Mouse (Mus musculus) hindbrain, embryonic 12.5 days (tissue): ENCODE results near the gene Sde2. TPM values are rescaled to one million over a fixed set of nuclear protein-coding genes. Genes with fewer than 3 reads are reported as not detected.
"Not testable (repeated sequence)": the region's sequence is repeated elsewhere in the genome, so short reads cannot be mapped to it uniquely, and the experiment has no call there.

Experiments used
- ATAC-seq: fragments of 200-750 bp; cut with Nextera tagmentation; 2 replicates; pipeline ENCODE4 v1.8.0; 2017; ENCODE audit warnings: moderate TSS enrichment; ENCODE audit not compliant: low FRiP score
- H3K27ac ChIP-seq: fragments of 300-500 bp; sonication (generic); 2 replicates; pipeline ENCODE4 v1.5.1; 2016; ENCODE audit warnings: mild to moderate bottlenecking
- H3K27me3 ChIP-seq: fragments of 300-500 bp; sonication (generic); 2 replicates; pipeline ENCODE4 v1.6.1; 2016; ENCODE audit warnings: mild to moderate bottlenecking
- H3K36me3 ChIP-seq: fragments of 300-500 bp; sonication (generic); 2 replicates; pipeline ENCODE4 v1.6.1; 2016; ENCODE audit warnings: mild to moderate bottlenecking
- H3K4me1 ChIP-seq: fragments of 300-500 bp; sonication (generic); 2 replicates; pipeline ENCODE4 v1.6.1; 2016
- H3K4me2 ChIP-seq: fragments of 300-500 bp; sonication (generic); replicated peaks from 2 replicates; pipeline ENCODE4 v1.6.1; 2016; ENCODE audit warnings: mild to moderate bottlenecking
- H3K4me3 ChIP-seq: fragments of 300-500 bp; sonication (generic); 2 replicates; pipeline ENCODE4 v1.5.1; 2016; ENCODE audit warnings: mild to moderate bottlenecking
- H3K9ac ChIP-seq: fragments of 300-500 bp; sonication (generic); 2 replicates; pipeline ENCODE4 v1.6.1; 2016; ENCODE audit warnings: mild to moderate bottlenecking, moderate library complexity
- H3K9me3 ChIP-seq: fragments of 300-500 bp; sonication (generic); replicated peaks from 2 replicates; pipeline ENCODE4 v1.6.1; 2016; ENCODE audit warnings: mild to moderate bottlenecking
- WGBS: fragments of 180-500 bp; shearing (Covaris S2); methylation state at CpG from one replicate; pipeline ENCODE4 v1.1.7; 2016; 5-methylcytosine and 5-hydroxymethylcytosine counted together
- polyA plus RNA-seq: library from polyadenylated mRNA; unstranded; fragments of >200 nt; fragmentation: Nextera tagmentation; extraction: Ambion mirVana; gene quantifications from 2 replicates; pipeline ENCODE4 v1.2.1, GENCODE M21; 2016

Sde2 gene
- polyA plus RNA-seq, 1 experiment from 2014 or later, result 35.6 TPM

- WGBS, result 91% methylated on average over 2 of the region's 2 CpGs
- no peaks in the 10 kb centered on the region for H3K36me3 ChIP-seq
These were observed 23.7 kb downstream of the Sde2 start for GRCm38 (mm10) chr1:180874615-180875014.

GRCm38 (mm10) chr1:180875126-180875525 lies 24.2 kb downstream of the Sde2 start:
- Histone ChIP-seq H3K4me2 (no peak overlapping the region), H3K9ac (no peak overlapping the region), H3K27me3 (no peaks in the 10 kb centered on the region; the same call in 1 of the 2 replicates), H3K27ac (no peak overlapping the region), H3K4me3 (no peak overlapping the region), H3K9me3 (no peaks in the 10 kb centered on the region), H3K36me3 (no peaks in the 10 kb centered on the region), H3K4me1 (no peaks in the 10 kb centered on the region)
- ATAC-seq, result no peak
- 91% methylated on average over 9 of the region's 9 CpGs for WGBS

More at GRCm38 (mm10) chr1:180874615-180875014, 23.7 kb downstream of the Sde2 start:
- H3K4me3 ChIP-seq, result no peak overlapping the region
- H3K27me3 ChIP-seq, result no peaks in the 10 kb centered on the region; the same call in 1 of the 2 replicates
- no peak overlapping the region for H3K27ac ChIP-seq
- H3K4me1 ChIP-seq, result no peaks in the 10 kb centered on the region
- H3K9me3 ChIP-seq, result no peaks in the 10 kb centered on the region
- no peak for ATAC-seq
- H3K9ac ChIP-seq, result no peak overlapping the region
- no peak overlapping the region for H3K4me2 ChIP-seq

- H3K27ac ChIP-seq, result no peak overlapping the region
- H3K9me3 ChIP-seq, result no peaks in the 10 kb centered on the region
- no peak overlapping the region for H3K9ac ChIP-seq
- ATAC-seq, result no peak
- no peaks in the 10 kb centered on the region for H3K4me1 ChIP-seq
- no peak overlapping the region for H3K4me3 ChIP-seq
- no peaks in the 10 kb centered on the region for H3K36me3 ChIP-seq
- no peaks in the 10 kb centered on the region; the same call in 1 of the 2 replicates for H3K27me3 ChIP-seq
- 70% methylated on average over 4 of the region's 4 CpGs for WGBS
- no peak overlapping the region for H3K4me2 ChIP-seq
These were observed 26.5 kb downstream of the Sde2 start for GRCm38 (mm10) chr1:180877466-180877865.

GRCm38 (mm10) chr1:180881768-180882167 lies 30.8 kb downstream of the Sde2 start:
- WGBS, result 84% methylated on average over 3 of the region's 3 CpGs
- 0 out of 2 replicates have a peak, but pooled peaks cover 2% of the 10 kb centered on the region for H3K27me3 ChIP-seq
- ATAC-seq, result no peak
- H3K27ac ChIP-seq, result no peak overlapping the region
- no peak overlapping the region for H3K4me2 ChIP-seq
- no peaks in the 10 kb centered on the region for H3K36me3 ChIP-seq
- no peaks in the 10 kb centered on the region for H3K9me3 ChIP-seq
- no peak overlapping the region for H3K4me3 ChIP-seq
- no peak overlapping the region for H3K9ac ChIP-seq
- peaks cover 7% of the 10 kb centered on the region; the same call in 1 of the 2 replicates for H3K4me1 ChIP-seq

- WGBS, result 31% methylated on average over 7 of the region's 7 CpGs
- Histone ChIP-seq H3K36me3 (no peaks in the 10 kb centered on the region), H3K27me3 (0 out of 2 replicates have a peak, but pooled peaks cover 2% of the 10 kb centered on the region), H3K27ac (no peak overlapping the region), H3K4me2 (no peak overlapping the region), H3K4me1 (peaks cover 14% of the 10 kb centered on the region; the same call in 1 of the 2 replicates), H3K9me3 (no peaks in the 10 kb centered on the region), H3K4me3 (no peak overlapping the region), H3K9ac (no peak overlapping the region)
- ATAC-seq, result no peak
These were observed 32.8 kb downstream of the Sde2 start for GRCm38 (mm10) chr1:180883731-180884130.

GRCm38 (mm10) chr1:180884484-180884883 lies 33.6 kb downstream of the Sde2 start:
- Histone ChIP-seq H3K36me3 (no peaks in the 10 kb centered on the region), H3K4me3 (no peak overlapping the region), H3K9me3 (no peaks in the 10 kb centered on the region), H3K4me1 (peaks cover 18% of the 10 kb centered on the region; the same call in 1 of the 2 replicates), H3K4me2 (no peak overlapping the region), H3K27me3 (0 out of 2 replicates have a peak, but pooled peaks cover 2% of the 10 kb centered on the region), H3K27ac (no peak overlapping the region), H3K9ac (no peak overlapping the region)
- WGBS, result 82% methylated on average over 9 of the region's 9 CpGs
- ATAC-seq, result no peak

GRCm38 (mm10) chr1:180888556-180889042 lies 37.7 kb downstream of the Sde2 start:
- Histone ChIP-seq H3K27ac (no peak overlapping the region), H3K4me1 (peaks cover 18% of the 10 kb centered on the region; the same call in 1 of the 2 replicates), H3K9ac (no peak overlapping the region), H3K9me3 (no peaks in the 10 kb centered on the region), H3K4me2 (peak overlapping the region; percentile 19), H3K27me3 (peaks cover 23% of the 10 kb centered on the region), H3K4me3 (no peak overlapping the region), H3K36me3 (no peaks in the 10 kb centered on the region)
- 0 out of 2 replicates have a peak, but pooled peaks have one; percentile 62 for ATAC-seq
- WGBS, result 3% methylated on average over 13 of the region's 13 CpGs

- no peak overlapping the region for H3K9ac ChIP-seq
- 35% methylated on average over 7 of the region's 7 CpGs for WGBS
- ATAC-seq, result peak; percentile 32; the same call in 1 of the 2 replicates
These were observed 38.2 kb downstream of the Sde2 start for GRCm38 (mm10) chr1:180889172-180889571.

GRCm38 (mm10) chr1:180889841-180890240 lies 38.9 kb downstream of the Sde2 start:
- Histone ChIP-seq H3K4me2 (no peak overlapping the region), H3K27ac (no peak overlapping the region), H3K27me3 (peaks cover 35% of the 10 kb centered on the region), H3K4me3 (no peak overlapping the region), H3K4me1 (peaks cover 14% of the 10 kb centered on the region), H3K9ac (no peak overlapping the region), H3K36me3 (no peaks in the 10 kb centered on the region), H3K9me3 (no peaks in the 10 kb centered on the region)
- ATAC-seq, result no peak
- WGBS, result 37% methylated on average over 6 of the region's 6 CpGs

More at GRCm38 (mm10) chr1:180889172-180889571, 38.2 kb downstream of the Sde2 start:
- Histone ChIP-seq H3K36me3 (no peaks in the 10 kb centered on the region), H3K27ac (no peak overlapping the region), H3K9me3 (no peaks in the 10 kb centered on the region), H3K27me3 (peaks cover 28% of the 10 kb centered on the region), H3K4me2 (peak overlapping the region; percentile 19; the same call in 1 of the 2 replicates), H3K4me3 (no peak overlapping the region), H3K4me1 (peaks cover 14% of the 10 kb centered on the region)

GRCm38 (mm10) chr1:180892808-180893207 lies 41.9 kb downstream of the Sde2 start, which contains the start of gene Lefty2:
Gene Lefty2 (plus strand): TSS chr1:180893108.
- Histone ChIP-seq H3K36me3 (no peaks in the 10 kb centered on the region), H3K4me2 (no peak within 1 kb of the TSS), H3K9me3 (no peaks in the 10 kb centered on the region), H3K4me3 (no peak within 1 kb of the TSS), H3K9ac (no peak within 1 kb of the TSS), H3K27me3 (peaks cover 47% of the 10 kb centered on the region), H3K27ac (no peak within 1 kb of the TSS), H3K4me1 (peaks cover 14% of the 10 kb centered on the region)
- ATAC-seq, result no peak
- WGBS, result 59% methylated on average over 10 of the region's 10 CpGs

- not testable (repeated sequence) for H3K9ac ChIP-seq, ATAC-seq, H3K27ac ChIP-seq, H3K9me3 ChIP-seq, H3K4me1 ChIP-seq, H3K36me3 ChIP-seq
- WGBS, result 4% methylated on average over 51 of the region's 51 CpGs
- Histone ChIP-seq H3K27me3 (peaks cover 47% of the 10 kb centered on the region), H3K4me2 (peak overlapping the region; percentile 48), H3K4me3 (peak overlapping the region; percentile 14; the same call in 1 of the 2 replicates)
These were observed 43.4 kb downstream of the Sde2 start for GRCm38 (mm10) chr1:180894088-180894987.

- Histone ChIP-seq H3K9ac (no peak overlapping the region), H3K36me3 (peaks cover 5% of the 10 kb centered on the region), H3K27me3 (peaks cover under 1% of the 10 kb centered on the region; the same call in 1 of the 2 replicates), H3K9me3 (no peaks in the 10 kb centered on the region), H3K4me1 (peaks cover 19% of the 10 kb centered on the region), H3K27ac (no peak overlapping the region), H3K4me2 (no peak overlapping the region), H3K4me3 (no peak overlapping the region)
- under 1% methylated on average over 4 of the region's 4 CpGs for WGBS
- no peak for ATAC-seq
These were observed 50.2 kb downstream of the Sde2 start for GRCm38 (mm10) chr1:180901107-180901506.
